Mouse (Mus musculus): ENCODE measurements around the gene Phrf1. TPM values are rescaled to one million over a fixed set of nuclear protein-coding genes. Genes with fewer than 3 reads are reported as not detected.
A peak's percentile ranks its signal among the peaks of the same experiment; 100 is the strongest.

Gene Phrf1
- polyA plus RNA-seq, 1 experiment from 2014 or later, result 68.6 TPM

DNA sequence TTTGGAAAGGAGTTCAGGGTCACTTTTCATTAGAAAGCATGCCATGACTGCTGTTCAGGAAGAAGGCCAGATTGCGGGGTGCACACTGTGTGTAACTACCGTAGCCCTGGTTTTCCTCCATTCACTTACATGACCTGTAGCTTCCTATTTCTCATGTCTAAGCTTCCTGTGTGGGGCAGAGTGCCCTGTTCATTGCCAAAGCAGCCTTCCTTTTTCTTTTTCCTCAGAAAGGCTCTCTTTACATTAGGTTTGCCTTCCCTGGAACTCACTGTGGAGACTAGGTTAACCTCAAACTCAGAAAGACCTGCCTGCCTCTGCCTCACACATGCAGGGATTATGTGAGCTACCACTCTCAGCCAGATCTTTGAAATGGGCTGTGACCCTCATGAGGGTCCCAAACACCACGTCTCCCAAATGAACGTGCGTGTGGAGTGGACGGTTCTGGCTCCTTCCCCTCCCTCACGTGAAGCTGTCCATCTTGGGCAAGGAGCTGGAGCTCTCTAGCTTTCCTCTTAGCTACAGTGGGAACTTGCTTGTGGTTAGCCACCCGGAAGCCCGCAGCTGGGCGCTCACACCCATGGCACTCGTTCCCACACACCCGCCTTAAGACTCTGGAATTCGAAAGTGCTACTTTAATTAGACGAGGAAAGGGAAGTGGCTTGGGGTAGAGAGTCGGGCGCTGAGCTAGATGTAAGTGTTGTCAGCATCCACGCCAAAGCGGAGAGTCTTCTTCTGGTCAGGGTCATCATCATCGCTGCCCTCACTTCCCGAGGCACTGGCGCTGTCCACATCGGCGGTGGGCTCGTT, 40.1 kb downstream of the Phrf1 start:
- CTCF ChIA-PET, result interaction anchor here (1.0 to 1.2 kb wide), 2 partner anchors 34 to 60 kb away, joined by 3 read pairs; partner anchors contain the start of gene Tmem80
- TF ChIP-seq CTCF (IDR thresholded peaks at IDR 0.05), result no peak
- POLR2A ChIA-PET, result no interaction called here
- no peaks in the 10 kb centered on the region for H3K27me3 ChIP-seq
- DNase-seq (ENCODE audit: low read depth, low spot score) (no peak), ATAC-seq (no peak)
- in situ Hi-C loops (cut with MboI; ENCODE audit: low pct_unique_long_range_greater_than_20kb), result loop anchor here (5.0 kb wide), 1 partner anchor 49 kb away; no protein-coding TSS in a partner anchor

- in situ Hi-C loops (cut with MboI; ENCODE audit: low pct_unique_long_range_greater_than_20kb), result loop anchor here (5.0 kb wide), 1 partner anchor 48 kb away; no protein-coding TSS in a partner anchor
- no peaks in the 10 kb centered on the region for H3K27me3 ChIP-seq
- CTCF ChIA-PET, result interaction anchor here (1.0 to 1.2 kb wide), 2 partner anchors 34 to 59 kb away, joined by 3 read pairs; partner anchors contain the start of gene Tmem80
Measured at GRCm38 (mm10) chr7:141269273-141269545, 40.6 kb downstream of the Phrf1 start.

DNA sequence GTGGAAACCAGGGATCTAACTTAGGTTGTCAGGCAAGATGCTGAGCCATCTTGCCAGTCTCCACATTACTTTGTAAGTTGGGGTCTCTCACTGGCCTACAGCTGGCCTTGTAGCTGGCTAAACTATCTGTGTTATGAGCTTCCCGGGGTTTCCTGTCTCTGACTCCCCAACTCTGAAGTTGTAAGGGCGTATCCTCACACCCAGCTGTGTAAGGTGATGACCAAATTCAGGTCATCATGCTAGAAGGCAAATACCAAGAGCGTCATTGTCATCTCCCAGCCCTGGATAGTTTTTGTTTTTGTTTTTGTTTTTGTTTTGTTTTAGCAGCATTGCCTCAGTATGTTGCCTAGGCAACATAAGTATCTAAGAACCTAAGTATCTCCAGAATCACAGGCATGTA, 42.0 kb downstream of the Phrf1 start:
- CTCF ChIA-PET, result interaction anchor here (1.0 kb wide), 1 partner anchor 25 kb away, joined by 3 read pairs; no protein-coding TSS in a partner anchor
- ATAC-seq, result no peak
- no peaks in the 10 kb centered on the region for H3K27me3 ChIP-seq
- no peak for TF ChIP-seq CTCF (IDR thresholded peaks at IDR 0.05)
- in situ Hi-C loops (cut with MboI; ENCODE audit: low pct_unique_long_range_greater_than_20kb), result no loop called here
- DNase-seq (ENCODE audit: low read depth, low spot score), result no peak
- POLR2A ChIA-PET, result no interaction called here

More at GRCm38 (mm10) chr7:141269273-141269545, 40.6 kb downstream of the Phrf1 start:
- no peak for ATAC-seq
- no peak for DNase-seq (ENCODE audit: low read depth, low spot score)
- POLR2A ChIA-PET, result no interaction called here
- no peak for TF ChIP-seq CTCF (IDR thresholded peaks at IDR 0.05)

DNA sequence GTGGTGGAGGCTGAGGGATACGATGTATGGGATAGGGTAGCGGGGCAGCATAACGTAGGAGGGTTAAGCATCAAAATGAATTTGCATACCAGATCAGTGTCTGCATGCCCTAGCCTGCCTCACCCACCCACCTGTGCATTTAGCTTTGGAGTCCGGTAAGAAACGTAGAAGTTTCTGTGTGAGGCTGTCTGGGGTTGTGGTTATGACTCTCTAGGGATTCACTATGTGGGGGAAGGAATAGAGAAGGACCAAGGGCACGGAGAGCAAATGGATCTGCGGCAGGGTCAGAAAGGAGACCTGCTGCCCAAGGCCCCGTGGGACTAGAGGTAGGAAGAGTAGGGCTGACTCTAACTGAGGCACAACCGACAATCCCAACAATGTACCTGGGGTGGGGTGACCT, 46.8 kb downstream of the Phrf1 start:
- POLR2A ChIA-PET, result no interaction called here
- CTCF ChIA-PET, result interaction anchor here (1.2 kb wide), 1 partner anchor 24 kb away, joined by 4 read pairs; no protein-coding TSS in a partner anchor
- ATAC-seq (no peak), DNase-seq (ENCODE audit: low read depth, low spot score) (no peak)
- H3K27me3 ChIP-seq, result no peaks in the 10 kb centered on the region
- TF ChIP-seq CTCF (IDR thresholded peaks at IDR 0.05), result no peak
- in situ Hi-C loops (cut with MboI; ENCODE audit: low pct_unique_long_range_greater_than_20kb), result no loop called here

DNA sequence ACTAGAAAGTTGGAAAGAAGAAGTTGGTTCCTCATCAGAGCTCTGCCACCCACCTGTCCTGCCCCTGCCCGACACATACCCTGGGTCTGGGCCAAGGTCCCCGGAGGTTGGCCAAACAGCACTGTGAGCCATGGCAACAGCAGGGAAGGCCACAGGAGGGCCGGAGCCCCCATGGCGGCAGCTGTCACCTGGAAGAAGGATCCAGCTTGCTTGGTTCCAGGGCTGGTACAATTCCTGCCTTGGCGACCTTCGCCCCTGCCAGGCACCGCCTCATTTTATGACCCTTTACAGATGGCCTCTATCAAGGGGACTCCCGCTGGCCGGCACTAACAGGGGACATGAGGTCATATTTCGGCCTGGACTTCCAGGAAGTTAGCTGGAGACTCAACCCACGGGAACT, 48.0 kb downstream of the Phrf1 start, which contains the start of gene Cdhr5:
Gene Cdhr5, minus strand, starts transcription at position 241 of the 400 bp plus-strand sequence.
- no peak for ATAC-seq
- no peak for TF ChIP-seq CTCF (IDR thresholded peaks at IDR 0.05)
- no peaks in the 10 kb centered on the region for H3K27me3 ChIP-seq
- DNase-seq (ENCODE audit: low read depth, low spot score), result no peak
- in situ Hi-C loops (cut with MboI; ENCODE audit: low pct_unique_long_range_greater_than_20kb), result no loop called here
- CTCF ChIA-PET, result interaction anchor here (1.2 kb wide), 1 partner anchor 25 kb away, joined by 4 read pairs; no protein-coding TSS in a partner anchor
- POLR2A ChIA-PET, result no interaction called here

GRCm38 (mm10) chr7:141277701-141278678, 49.4 kb downstream of the Phrf1 start:
- no peak for TF ChIP-seq CTCF (IDR thresholded peaks at IDR 0.05)
- ATAC-seq (peak; percentile 19), DNase-seq (ENCODE audit: low read depth, low spot score) (no peak)
- CTCF ChIA-PET, result interaction anchor here (1.0 to 1.7 kb wide), 3 partner anchors 12 to 24 kb away, joined by 3 to 4 read pairs (median 3); no protein-coding TSS in a partner anchor
- POLR2A ChIA-PET, result no interaction called here
- no peaks in the 10 kb centered on the region for H3K27me3 ChIP-seq
- in situ Hi-C loops (cut with MboI; ENCODE audit: low pct_unique_long_range_greater_than_20kb), result no loop called here

DNA sequence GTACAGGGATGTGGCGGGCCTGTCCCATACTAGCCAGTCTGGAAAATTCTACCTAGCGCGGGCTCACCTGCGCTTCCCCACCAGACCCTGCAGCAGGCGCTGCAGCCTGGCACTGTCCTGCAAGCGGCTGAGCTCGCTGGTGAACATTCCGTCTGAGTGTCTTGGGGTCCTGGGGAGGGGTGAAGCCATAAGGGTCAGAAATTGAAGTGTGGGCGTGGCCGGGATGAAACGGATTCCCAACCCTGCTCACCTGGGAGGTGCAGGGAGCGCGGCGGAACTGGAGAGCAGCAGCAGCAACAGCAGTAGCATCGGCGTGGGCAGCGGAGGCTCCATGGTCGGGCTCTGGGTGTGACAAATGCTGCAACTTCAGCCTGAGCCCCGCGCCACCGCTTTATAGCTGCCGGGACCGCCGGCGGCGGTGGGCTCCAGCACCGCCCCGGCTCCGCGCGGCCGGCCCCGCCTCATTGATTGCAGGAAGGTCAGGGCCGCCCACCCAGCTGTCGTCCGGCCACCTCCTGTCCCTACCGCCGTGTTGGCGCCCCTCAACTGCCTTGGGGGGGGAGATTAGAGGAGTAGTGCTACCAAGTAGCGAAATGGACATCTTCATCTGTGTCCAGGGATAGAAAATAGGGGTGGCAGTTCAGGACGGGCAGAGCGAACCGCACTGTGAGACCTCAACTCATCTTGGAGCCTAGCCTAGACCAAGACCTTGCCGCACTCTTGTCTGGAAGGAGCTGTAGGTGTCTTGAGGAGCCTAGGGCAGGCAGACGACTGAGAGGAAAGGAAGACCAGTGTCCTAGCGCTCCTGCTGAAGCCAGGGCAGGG, 50.4 kb downstream of the Phrf1 start, which contains the start of gene Sct:
Gene Sct, minus strand, starts transcription at position 368 of the 825 bp plus-strand sequence.
- no peak for TF ChIP-seq CTCF (IDR thresholded peaks at IDR 0.05)
- no peaks in the 10 kb centered on the region for H3K27me3 ChIP-seq
- ATAC-seq, result no peak
- ChIA-PET CTCF (interaction anchor here (1.0 to 1.7 kb wide), 3 partner anchors 12 to 23 kb away, joined by 3 to 4 read pairs (median 4); no protein-coding TSS in a partner anchor), POLR2A (no interaction called here)
- in situ Hi-C loops (cut with MboI; ENCODE audit: low pct_unique_long_range_greater_than_20kb), result no loop called here
- no peak for DNase-seq (ENCODE audit: low read depth, low spot score)

DNA sequence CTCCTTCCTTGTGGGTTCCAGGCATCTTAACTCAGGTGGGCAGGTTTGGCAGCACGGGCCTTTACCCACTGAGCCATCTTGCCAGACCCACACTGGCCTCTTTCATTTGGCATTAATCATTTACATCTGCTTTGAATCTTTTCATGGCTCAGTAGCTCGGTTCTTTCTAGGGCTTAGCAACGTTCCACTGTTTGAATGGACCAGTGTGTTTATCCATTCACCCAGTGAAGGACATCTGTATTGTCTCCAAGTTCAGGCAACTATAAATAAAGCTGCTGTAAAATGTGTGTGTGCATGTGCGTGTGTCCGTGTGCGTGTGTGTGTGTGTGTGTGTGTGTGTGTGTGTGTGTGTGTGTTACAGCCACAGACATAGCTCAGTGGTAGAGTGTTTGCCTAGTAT, 52.9 kb downstream of the Phrf1 start:
- DNase-seq (ENCODE audit: low read depth, low spot score) (peak; percentile 77), ATAC-seq (peak; percentile 68)
- ChIA-PET POLR2A (interaction anchor here (0.7 kb wide), 1 partner anchor 58 kb away, joined by 9 read pairs; no protein-coding TSS in a partner anchor), CTCF (no interaction called here)
- TF ChIP-seq CTCF (IDR thresholded peaks at IDR 0.05), result no peak
- H3K27me3 ChIP-seq, result no peaks in the 10 kb centered on the region
- in situ Hi-C loops (cut with MboI; ENCODE audit: low pct_unique_long_range_greater_than_20kb), result no loop called here

- no peaks in the 10 kb centered on the region for H3K27me3 ChIP-seq
- DNase-seq (ENCODE audit: low read depth, low spot score) (no peak), ATAC-seq (no peak)
- CTCF ChIA-PET, result no interaction called here
- no peak for TF ChIP-seq CTCF (IDR thresholded peaks at IDR 0.05)
- POLR2A ChIA-PET, result no interaction called here
- in situ Hi-C loops (cut with MboI; ENCODE audit: low pct_unique_long_range_greater_than_20kb), result no loop called here
Measured at GRCm38 (mm10) chr7:141282756-141283155, 54.2 kb downstream of the Phrf1 start.

- POLR2A ChIA-PET, result no interaction called here
- ATAC-seq, result no peak
- CTCF ChIA-PET, result no interaction called here
Measured at GRCm38 (mm10) chr7:141288042-141288441, 59.5 kb downstream of the Phrf1 start.

More at GRCm38 (mm10) chr7:141288042-141288441, 59.5 kb downstream of the Phrf1 start:
- TF ChIP-seq CTCF (IDR thresholded peaks at IDR 0.05), result no peak
- H3K27me3 ChIP-seq, result no peaks in the 10 kb centered on the region
- DNase-seq (ENCODE audit: low read depth, low spot score), result no peak
- in situ Hi-C loops (cut with MboI; ENCODE audit: low pct_unique_long_range_greater_than_20kb), result no loop called here
